Mouse (Mus musculus): Measurements from ENCODE around the gene Bpifa5.

The Bpifa5 gene

GRCm38 (mm10) chr2:154211121-154211520 is 48.7 kb downstream of the Bpifa5 start:
- DNase-seq, result no peak

- peak; percentile 83 for DNase-seq
These were observed 49.5 kb downstream of the Bpifa5 start for GRCm38 (mm10) chr2:154211881-154212280.

DNA sequence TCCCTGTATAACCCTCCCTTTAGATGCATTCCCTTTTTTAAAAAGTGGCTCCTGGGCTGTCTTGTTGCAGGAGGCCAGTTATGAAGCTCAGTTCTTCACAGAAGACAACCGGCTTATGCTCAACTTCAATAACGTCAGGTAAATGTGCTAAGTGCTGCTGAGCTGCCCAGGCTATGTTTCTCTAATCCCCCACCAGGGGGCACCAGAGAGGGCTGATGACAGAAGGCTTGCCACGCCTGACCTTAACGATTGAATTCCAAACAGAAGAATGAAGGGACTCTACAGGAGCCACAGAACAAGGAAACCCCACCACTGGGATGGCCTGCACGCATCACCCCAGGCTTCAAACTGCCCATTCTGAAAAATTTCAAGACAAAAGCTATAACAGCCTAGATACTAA is 52.8 kb downstream of the Bpifa5 start:
- peak; percentile 60 for DNase-seq

Measured in right cerebral cortex, adult 18-20 months (tissue).